Mouse (Mus musculus) monocyte, adult 2 months (primary cell): ENCODE data around the gene Tuba3b.

Experiments
- DNase-seq, 2 experiments: peaks; one replicate each; pipeline ENCODE4 v3.0.0; 2022; ENCODE audit warnings: low spot score in 2 of 2, low read depth in 1 of 2

The Tuba3b gene

DNA sequence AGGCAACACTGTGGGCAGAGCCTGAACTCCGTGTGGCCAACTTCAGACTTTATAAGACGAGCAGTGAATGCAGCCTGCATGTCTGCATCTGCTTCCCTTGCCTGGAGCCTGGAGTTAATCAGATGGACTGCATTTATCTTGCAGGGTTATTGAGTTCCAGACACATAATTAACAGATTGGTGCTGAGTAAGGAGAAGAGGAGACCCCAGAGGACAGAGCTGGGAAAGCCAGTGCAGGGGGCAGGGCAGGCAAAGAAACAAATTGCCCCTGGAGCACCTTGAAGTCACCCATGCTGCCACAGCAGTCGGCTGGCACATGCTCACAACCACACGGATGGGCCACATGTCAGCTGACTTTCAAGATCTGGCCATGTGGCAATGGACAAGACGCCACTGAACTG lies 48.7 kb downstream of the Tuba3b start:
- DNase-seq = no peak

DNA sequence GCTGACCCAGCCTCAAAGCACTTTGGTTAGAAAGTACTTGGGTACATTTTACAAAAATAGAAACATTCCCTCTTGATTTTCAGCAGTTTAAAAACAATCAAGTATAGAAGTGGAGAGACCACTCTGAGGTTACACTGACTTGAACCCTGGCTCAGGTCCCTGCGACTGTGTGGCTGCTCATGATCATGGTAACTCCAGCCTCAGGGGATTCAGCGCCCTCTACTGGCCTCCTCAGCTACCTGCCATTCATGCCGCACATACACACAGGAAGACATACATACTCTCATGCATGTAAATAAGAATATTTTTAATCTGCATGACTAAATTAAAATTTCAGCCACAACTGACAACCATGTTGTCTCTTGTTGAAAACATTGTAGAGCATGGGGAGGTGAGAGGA lies 50.2 kb downstream of the Tuba3b start:
- no peak for DNase-seq

DNA sequence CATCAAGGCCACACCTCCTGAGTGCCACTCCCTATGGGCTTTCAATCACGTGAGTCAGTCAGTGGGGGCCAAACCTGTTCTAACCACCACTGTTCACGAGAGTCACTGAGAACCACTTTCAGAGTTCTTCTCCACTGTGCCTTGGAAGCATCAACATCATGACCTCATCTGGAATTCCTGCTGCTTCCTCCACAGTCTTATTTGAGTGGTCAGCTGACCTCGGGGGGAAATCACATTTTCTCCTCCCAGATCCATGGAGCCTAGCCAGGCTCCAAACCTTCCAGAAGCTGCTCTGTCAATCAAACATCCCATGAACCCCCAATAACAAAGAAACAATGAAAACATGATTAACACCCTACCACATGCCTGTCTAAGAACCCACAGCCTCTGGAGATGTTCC lies 52.1 kb downstream of the Tuba3b start:
- DNase-seq = no peak

DNA sequence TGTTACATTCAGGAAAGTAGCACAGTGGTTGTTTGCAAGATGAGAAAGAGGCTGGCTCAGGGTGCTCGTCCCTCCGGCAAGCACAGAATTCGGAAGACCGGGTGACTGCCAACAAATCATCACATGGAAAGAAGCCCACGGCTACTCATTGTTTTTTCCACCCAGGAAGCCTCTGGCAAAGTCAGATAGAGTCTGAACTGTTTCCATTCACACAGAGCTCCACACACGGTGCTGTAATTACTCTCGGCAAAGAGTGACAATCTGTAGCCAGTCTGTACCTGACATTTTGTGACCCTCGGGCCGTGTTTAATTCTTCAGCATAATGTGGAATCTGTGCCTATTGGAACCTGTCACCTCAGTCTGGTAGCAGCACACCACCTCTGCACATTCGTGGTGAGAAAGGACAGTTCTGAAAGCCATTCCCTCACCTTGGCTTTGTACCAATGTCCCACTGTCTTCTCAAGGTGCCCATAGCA lies 54.1 kb downstream of the Tuba3b start:
- no peak for DNase-seq
